Mouse (Mus musculus): Measurements from ENCODE around the gene Lhpp.

DNA sequence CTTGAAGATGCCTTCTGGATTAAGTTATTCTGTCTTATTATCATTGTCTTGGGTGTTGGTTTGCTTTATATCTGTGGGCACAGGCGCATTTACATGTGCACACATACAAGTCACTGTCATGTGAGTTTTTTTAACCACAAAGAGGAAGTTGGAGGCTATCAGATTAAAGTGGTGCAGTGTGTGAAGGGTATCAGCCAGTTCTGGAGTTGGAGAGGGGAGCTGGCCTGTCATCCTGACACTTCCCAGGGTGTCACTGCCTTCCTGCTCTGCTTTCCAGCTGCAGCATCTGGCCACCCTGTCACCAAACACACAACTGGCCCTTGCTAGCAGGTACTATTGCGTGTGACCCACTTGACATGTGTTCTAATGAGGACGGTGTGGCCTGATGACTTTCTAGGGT lies 76.1 kb downstream of the Lhpp start:
- TF ChIP-seq CTCF (IDR thresholded peaks at IDR 0.05; ENCODE audit: insufficient read depth, low read depth, low read length) (no peak), POLR2A (IDR thresholded peaks at IDR 0.05; ENCODE audit: insufficient read depth, low read depth, low read length) (no peak)
